Mouse (Mus musculus): Measurements from ENCODE around the gene Kazald1.

DNA sequence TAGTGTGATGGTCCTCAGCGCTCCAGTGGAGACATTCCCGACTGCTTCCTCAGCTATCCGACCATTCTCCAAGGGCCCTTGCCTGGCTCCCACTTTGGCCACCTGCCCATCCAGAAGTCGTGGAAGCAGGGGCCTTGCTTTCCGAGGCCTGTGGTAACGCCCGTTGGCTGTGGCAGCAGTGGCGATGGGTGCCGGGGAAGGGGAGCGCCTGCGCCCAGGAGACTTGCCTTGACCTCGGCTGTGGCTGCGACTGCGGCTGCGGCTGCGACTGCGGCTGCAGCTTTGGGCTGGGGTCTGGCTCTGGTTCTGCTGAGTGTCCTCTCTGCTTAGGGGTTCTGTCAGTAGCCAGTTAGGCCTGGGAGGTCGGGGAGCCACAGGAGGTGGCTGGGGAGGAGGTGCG, 46.3 kb upstream of the Kazald1 start:
- no peak for TF ChIP-seq CTCF (IDR thresholded peaks at IDR 0.05 in 2 of 3, conservative IDR thresholded peaks at IDR 0.05 in 1 of 3; ENCODE audit: control insufficient read depth in 1 of 3, insufficient read depth in 1 of 3, low read depth in 2 of 3, low read length in 3 of 3, poor library complexity in 1 of 3, severe bottlenecking in 1 of 3)
- TF ChIP-seq GABPA (IDR thresholded peaks at IDR 0.05; ENCODE audit: low read depth, low read length): no peak
- no peak for TF ChIP-seq MAZ (IDR thresholded peaks at IDR 0.05; ENCODE audit: low read depth, low read length)
- no peak for TF ChIP-seq MXI1 (IDR thresholded peaks at IDR 0.05; ENCODE audit: low read depth, low read length)
- TF ChIP-seq TCF12 (IDR thresholded peaks at IDR 0.05; ENCODE audit: low read depth, low read length): no peak
- no peak for TF ChIP-seq EP300 (IDR thresholded peaks at IDR 0.05; ENCODE audit: low read depth in 1 of 2, low read length in 2 of 2)
- no peak for TF ChIP-seq RAD21 (IDR thresholded peaks at IDR 0.05; ENCODE audit: low read depth, low read length)
- no peak for TF ChIP-seq GATA1 (IDR thresholded peaks at IDR 0.05; ENCODE audit: low read depth, low read length)
- no peak for TF ChIP-seq TAL1 (IDR thresholded peaks at IDR 0.05; ENCODE audit: low read length)
- TF ChIP-seq MAX (IDR thresholded peaks at IDR 0.05; ENCODE audit: low read length): no peak
- TF ChIP-seq POLR2A (IDR thresholded peaks at IDR 0.05; ENCODE audit: control insufficient read depth in 1 of 2, insufficient read depth in 1 of 2, low read depth in 1 of 2, low read length in 2 of 2, poor library complexity in 1 of 2): no peak
- no peak for TF ChIP-seq USF2 (IDR thresholded peaks at IDR 0.05; ENCODE audit: borderline replicate concordance in 1 of 2, insufficient read depth in 1 of 2, low read depth in 1 of 2, low read length in 2 of 2)
- TF ChIP-seq HCFC1 (IDR thresholded peaks at IDR 0.05; ENCODE audit: low read depth, low read length): no peak
- TF ChIP-seq ZKSCAN1 (IDR thresholded peaks at IDR 0.05; ENCODE audit: low read depth, low read length): no peak
